Mouse (Mus musculus) hindbrain, postnatal 0 days (tissue): ENCODE results near the gene Asgr1. TPM values are rescaled to one million over a fixed set of nuclear protein-coding genes. Genes with fewer than 3 reads are reported as not detected.
"Not testable (repeated sequence)": the region's sequence is repeated elsewhere in the genome, so short reads cannot be mapped to it uniquely, and the experiment has no call there.

ENCODE experiments used
- ATAC-seq: fragments of 200-750 bp; cut with Nextera tagmentation; 2 replicates; pipeline ENCODE4 v1.8.0; 2017; ENCODE audit warnings: mild to moderate bottlenecking, moderate TSS enrichment, moderate library complexity
- DNase-seq: peaks from one replicate; pipeline ENCODE4 v3.0.0-alpha.2; 2015; ENCODE audit warnings: low spot score
- H3K27ac ChIP-seq: fragments of 300-500 bp; sonication (generic); 2 replicates; pipeline ENCODE4 v1.5.1; 2014; ENCODE audit warnings: mild to moderate bottlenecking
- H3K27me3 ChIP-seq: fragments of 300-500 bp; sonication (generic); 2 replicates; pipeline ENCODE4 v1.6.1; 2014; ENCODE audit warnings: low read length, mixed read lengths; ENCODE audit not compliant: insufficient read depth
- H3K36me3 ChIP-seq: fragments of 300-500 bp; sonication (generic); 2 replicates; pipeline ENCODE4 v1.6.1; 2014; ENCODE audit warnings: low read length, mixed read lengths; ENCODE audit not compliant: insufficient read depth
- H3K4me1 ChIP-seq: fragments of 300-500 bp; sonication (generic); 2 replicates; pipeline ENCODE4 v1.6.1; 2014; ENCODE audit warnings: antibody characterized with exemption, low read length, mixed read lengths; ENCODE audit not compliant: insufficient read depth
- H3K4me2 ChIP-seq: fragments of 300-500 bp; sonication (generic); 2 replicates; pipeline ENCODE4 v1.6.1; 2014; ENCODE audit warnings: low read depth, mild to moderate bottlenecking, low read length, moderate library complexity, mixed read lengths
- H3K4me3 ChIP-seq: fragments of 300-500 bp; sonication (generic); 2 replicates; pipeline ENCODE4 v1.5.1; 2014; ENCODE audit warnings: low read length
- H3K9ac ChIP-seq: fragments of 300-500 bp; sonication (generic); replicated peaks from 2 replicates; pipeline ENCODE4 v1.6.1; 2014; ENCODE audit warnings: mild to moderate bottlenecking, low read length, moderate library complexity, mixed read lengths
- H3K9me3 ChIP-seq: fragments of 300-500 bp; sonication (generic); 2 replicates; pipeline ENCODE4 v1.6.1; 2016; ENCODE audit warnings: low read length, mixed read lengths
- CTCF ChIP-seq: IDR thresholded peaks from 2 replicates; pipeline ENCODE4 v1.5.1; 2016; ENCODE audit warnings: antibody characterized with exemption, control low read depth, low read depth
- WGBS: fragments of 180-500 bp; shearing (Covaris S2); extraction: QIAGEN DNeasy Blood & Tissue Kit; methylation state at CpG from one replicate; pipeline ENCODE4 v1.1.7; 2014; 5-methylcytosine and 5-hydroxymethylcytosine counted together
- polyA plus RNA-seq: library from polyadenylated mRNA; unstranded; fragments of >200 nt; fragmentation: Nextera tagmentation; extraction: Ambion mirVana; gene quantifications from 2 replicates; pipeline ENCODE4 v1.2.1, GENCODE M21; 2015
- total RNA-seq: library from RNA; depleted of rRNA; stranded (reverse); fragments of >200 nt; gene quantifications from 2 replicates; pipeline ENCODE4 v1.2.3, GENCODE M21; 2014

Gene Asgr1
- total and polyA plus RNA-seq, 2 experiments from 2014 or later = 2.3 to 3.7 TPM

DNA sequence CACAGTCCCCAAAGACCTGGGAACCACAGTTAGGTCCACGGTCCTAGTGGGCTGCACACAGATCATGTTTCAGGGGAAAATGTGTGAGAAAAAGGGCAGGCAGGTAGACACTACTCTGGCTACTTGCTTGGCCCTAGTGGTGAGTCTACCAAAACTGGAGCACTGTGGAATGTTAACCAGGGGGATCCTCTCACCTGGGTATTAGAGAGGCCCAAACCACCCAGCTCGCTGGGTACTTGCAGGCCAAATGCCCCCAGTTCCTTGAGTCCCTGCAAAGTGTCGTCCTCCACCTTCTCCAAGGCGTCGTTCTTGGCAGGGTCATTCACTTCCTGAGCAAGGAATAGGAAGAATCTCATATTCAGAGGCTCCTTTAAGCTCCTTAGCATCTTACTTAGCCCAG, 39.8 kb upstream of the Asgr1 start:
- Histone ChIP-seq H3K27ac (peak overlapping the region; percentile 77; the same call in 1 of the 2 replicates), H3K4me3 (no peak overlapping the region), H3K4me1 (peaks cover 22% of the 10 kb centered on the region), H3K27me3 (no peaks in the 10 kb centered on the region), H3K9ac (no peak overlapping the region), H3K36me3 (peaks cover 37% of the 10 kb centered on the region), H3K9me3 (no peaks in the 10 kb centered on the region), H3K4me2 (no peak overlapping the region)
- ATAC-seq (no peak), DNase-seq (no peak)
- WGBS = 71% methylated on average over 5 of the region's 5 CpGs
- TF ChIP-seq CTCF = peak; percentile 18; the same call in 1 of the 2 replicates

DNA sequence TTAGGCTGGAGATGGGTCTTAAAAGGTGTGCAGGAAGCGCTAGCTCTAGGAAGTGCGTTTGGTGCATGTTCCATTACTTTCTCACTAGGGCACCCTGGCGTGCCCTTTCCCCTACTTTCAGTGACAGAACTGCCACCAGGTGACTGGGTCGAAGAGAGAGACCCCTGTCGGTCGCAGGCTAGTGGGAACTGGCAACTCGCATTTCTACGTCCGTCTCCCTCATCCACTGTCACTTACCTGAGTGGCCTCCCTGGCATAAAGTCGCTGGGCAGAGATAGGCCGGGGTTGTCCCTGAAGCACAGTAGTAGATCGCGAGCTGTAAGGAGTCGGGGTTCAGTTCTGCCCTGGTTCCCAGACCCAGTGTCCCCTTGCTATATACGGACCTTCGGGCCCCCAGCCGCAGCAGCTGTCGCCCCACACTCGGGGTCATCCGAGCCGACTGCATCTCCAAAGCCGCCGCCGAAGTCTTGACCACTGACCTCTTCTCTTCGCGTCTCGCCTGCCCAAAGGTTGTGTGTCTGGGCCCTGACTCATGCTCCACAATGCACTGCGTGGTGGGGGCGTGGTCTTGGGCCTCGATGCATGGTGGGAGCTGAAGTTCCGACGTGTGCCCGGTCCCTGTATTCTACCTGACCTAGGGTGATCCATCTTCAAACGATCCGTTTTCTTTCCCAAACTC, 38.9 kb upstream of the Asgr1 start, which contains the start of gene Acadvl:
Gene Acadvl (minus strand): TSS at position 532 of the 679 bp plus-strand sequence.
- peak; percentile 63 for TF ChIP-seq CTCF
- DNase-seq = peak; percentile 91
- H3K4me1 ChIP-seq = peaks cover 31% of the 10 kb centered on the region
- H3K4me3 ChIP-seq = peak within 1 kb of the TSS; percentile 62
- H3K4me2 ChIP-seq = peak within 1 kb of the TSS; percentile 92
- H3K27me3 ChIP-seq = no peaks in the 10 kb centered on the region
- peak within 1 kb of the TSS; percentile 81 for H3K9ac ChIP-seq
- ATAC-seq = peak; percentile 81
- peak within 1 kb of the TSS; percentile 77 for H3K27ac ChIP-seq
- no peaks in the 10 kb centered on the region for H3K9me3 ChIP-seq
- peaks cover 28% of the 10 kb centered on the region for H3K36me3 ChIP-seq
- WGBS = 0% methylated on average over 35 of the region's 35 CpGs

DNA sequence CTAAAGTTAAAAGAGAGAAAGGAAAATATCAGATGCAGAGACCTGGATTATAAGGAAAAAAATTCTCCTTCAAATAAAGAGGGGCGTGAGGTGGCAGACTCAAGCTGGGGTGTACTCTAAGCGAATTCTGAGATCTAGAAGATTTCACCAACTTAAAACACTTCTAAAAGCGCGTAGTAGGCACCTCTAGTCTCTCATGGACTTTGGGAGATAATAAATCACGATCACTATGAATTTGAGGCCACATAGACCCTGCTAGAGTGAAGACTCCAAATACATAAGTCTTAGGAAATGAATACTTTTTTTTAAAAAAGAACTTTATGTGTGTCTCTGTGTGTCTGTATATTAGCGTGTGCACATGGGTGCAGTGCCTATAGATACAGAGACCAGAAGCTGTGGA, 38.2 kb upstream of the Asgr1 start:
- H3K36me3 ChIP-seq = peaks cover 22% of the 10 kb centered on the region
- H3K9me3 ChIP-seq = no peaks in the 10 kb centered on the region
- H3K4me3 ChIP-seq = no peak overlapping the region; the same call in 1 of the 2 replicates
- no peak for DNase-seq
- H3K27ac ChIP-seq = no peak overlapping the region
- 65% methylated on average over 6 of the region's 6 CpGs for WGBS
- no peak for ATAC-seq
- peak overlapping the region; percentile 81; the same call in 1 of the 2 replicates for H3K9ac ChIP-seq
- H3K4me1 ChIP-seq = peaks cover 38% of the 10 kb centered on the region
- H3K27me3 ChIP-seq = no peaks in the 10 kb centered on the region
- TF ChIP-seq CTCF = no peak
- H3K4me2 ChIP-seq = peak overlapping the region; percentile 92

DNA sequence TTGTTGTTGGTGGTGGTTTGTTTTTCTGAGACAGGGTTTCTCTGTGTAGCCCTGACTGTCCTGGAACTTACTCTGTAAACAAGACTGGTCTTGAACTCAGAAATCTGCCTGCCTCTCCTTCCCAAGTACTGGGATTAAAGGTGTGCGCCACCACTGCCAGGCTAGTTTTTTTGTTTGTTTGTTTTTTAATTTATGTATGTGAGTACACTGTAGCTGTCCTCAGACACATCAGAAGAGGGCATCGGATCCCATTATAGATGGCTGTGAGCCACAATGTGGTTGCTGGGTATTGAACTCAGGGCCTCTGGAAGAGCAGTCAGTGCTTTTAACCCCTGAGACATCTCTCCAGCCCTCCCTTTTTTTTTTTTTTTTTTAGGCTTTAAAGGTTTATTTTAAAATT, 37.7 kb upstream of the Asgr1 start:
- not testable (repeated sequence) for H3K27ac ChIP-seq, H3K4me3 ChIP-seq, H3K9ac ChIP-seq, H3K4me2 ChIP-seq, DNase-seq, H3K27me3 ChIP-seq, H3K9me3 ChIP-seq, ATAC-seq
- Histone ChIP-seq H3K4me1 (peaks cover 39% of the 10 kb centered on the region), H3K36me3 (peaks cover 17% of the 10 kb centered on the region)
- 82% methylated on average over 2 of the region's 2 CpGs for WGBS

GRCm38 (mm10) chr11:70016669-70017068, 37.2 kb upstream of the Asgr1 start, which contains the start of gene Dlg4:
Gene Dlg4, plus strand, starts transcription at chr11:70016942.
- H3K9me3 ChIP-seq = no peaks in the 10 kb centered on the region
- peaks cover 12% of the 10 kb centered on the region for H3K36me3 ChIP-seq
- peak within 1 kb of the TSS; percentile 80 for H3K4me3 ChIP-seq
- H3K4me1 ChIP-seq = peaks cover 39% of the 10 kb centered on the region
- peak within 1 kb of the TSS; percentile 95 for H3K27ac ChIP-seq
- ATAC-seq (no peak), DNase-seq (no peak)
- H3K4me2 ChIP-seq = peak within 1 kb of the TSS; percentile 90
- TF ChIP-seq CTCF = no peak
- peak within 1 kb of the TSS; percentile 92 for H3K9ac ChIP-seq
- no peaks in the 10 kb centered on the region for H3K27me3 ChIP-seq
- WGBS = 80% methylated on average over 3 of the region's 3 CpGs

- peak overlapping the region; percentile 95; the same call in 1 of the 2 replicates for H3K27ac ChIP-seq
- WGBS = 49% methylated on average over 7 of the region's 7 CpGs
- ATAC-seq (no peak), DNase-seq (no peak)
- no peak for TF ChIP-seq CTCF
- peaks cover 6% of the 10 kb centered on the region for H3K36me3 ChIP-seq
- peak overlapping the region; percentile 90 for H3K4me2 ChIP-seq
- peak overlapping the region; percentile 92 for H3K9ac ChIP-seq
- H3K9me3 ChIP-seq = no peaks in the 10 kb centered on the region
- H3K4me1 ChIP-seq = peaks cover 42% of the 10 kb centered on the region
- peak overlapping the region; percentile 80; the same call in 1 of the 2 replicates for H3K4me3 ChIP-seq
- no peaks in the 10 kb centered on the region for H3K27me3 ChIP-seq
Observed at GRCm38 (mm10) chr11:70017199-70017767, 36.6 kb upstream of the Asgr1 start.
